In genomic region chr9:65580401-65581256, GRCm38 (mm10) we compare ENCODE assay signal across 8 mouse cellular contexts. TPM values are rescaled to one million over a fixed set of nuclear protein-coding genes. Genes with fewer than 3 reads are reported as not detected.
DNase-seq lines count a peak whose midpoint lies in the region; ATAC-seq and TF ChIP-seq lines count a peak whose summit lies in the region.

No protein-coding gene starts in this region.

- no peaks in the 10 kb centered on the region for H3K36me3 ChIP-seq in embryonic facial prominence, embryonic 13.5 days
- H3K36me3 ChIP-seq in limb, embryonic 15.5 days: no peaks in the 10 kb centered on the region
- no peaks in the 10 kb centered on the region for H3K36me3 ChIP-seq in midbrain, postnatal 0 days (ENCODE audit: insufficient read depth, low read length)

- H3K4me3 ChIP-seq in embryonic facial prominence, embryonic 13.5 days: peak overlapping the region; percentile 67
- peak overlapping the region; percentile 65 for H3K4me3 ChIP-seq in limb, embryonic 15.5 days
- peak overlapping the region; percentile 54 for H3K4me3 ChIP-seq in midbrain, postnatal 0 days (ENCODE audit: low read depth, low read length)

- H3K4me2 ChIP-seq in embryonic facial prominence, embryonic 13.5 days: peak overlapping the region; percentile 71
- peak overlapping the region; percentile 60 for H3K4me2 ChIP-seq in limb, embryonic 15.5 days
- peak overlapping the region; percentile 86 for H3K4me2 ChIP-seq in midbrain, postnatal 0 days (ENCODE audit: low read depth, low read length, poor library complexity, severe bottlenecking)

- no peaks in the 10 kb centered on the region for H3K9me3 ChIP-seq in embryonic facial prominence, embryonic 13.5 days
- no peaks in the 10 kb centered on the region for H3K9me3 ChIP-seq in limb, embryonic 15.5 days
- no peaks in the 10 kb centered on the region for H3K9me3 ChIP-seq in midbrain, postnatal 0 days (ENCODE audit: low read length)

- H3K4me1 ChIP-seq in embryonic facial prominence, embryonic 13.5 days: peaks cover 42% of the 10 kb centered on the region
- H3K4me1 ChIP-seq in limb, embryonic 15.5 days: peaks cover 40% of the 10 kb centered on the region
- peaks cover 2% of the 10 kb centered on the region; the same call in 1 of the 2 replicates for H3K4me1 ChIP-seq in midbrain, postnatal 0 days (ENCODE audit: insufficient read depth, low read length)

- WGBS in embryonic facial prominence, embryonic 13.5 days: 7% methylated on average over 26 of the region's 29 CpGs
- 6% methylated on average over 20 of the region's 29 CpGs for WGBS in limb, embryonic 15.5 days
- WGBS in midbrain, postnatal 0 days: 9% methylated on average over 18 of the region's 29 CpGs

- peak overlapping the region; percentile 82 for H3K27ac ChIP-seq in embryonic facial prominence, embryonic 13.5 days
- H3K27ac ChIP-seq in limb, embryonic 15.5 days: peak overlapping the region; percentile 80
- H3K27ac ChIP-seq in midbrain, postnatal 0 days (ENCODE audit: low read depth, low read length): peak overlapping the region; percentile 38; the same call in 1 of the 2 replicates

- ATAC-seq in embryonic facial prominence, embryonic 13.5 days (ENCODE audit: insufficient number of reproducible peaks, insufficient read depth, low FRiP score, low TSS enrichment, low read depth): peak; percentile 79
- peak; percentile 4; the same call in 1 of the 2 replicates for ATAC-seq in limb, embryonic 15.5 days (ENCODE audit: insufficient number of reproducible peaks, low FRiP score, low TSS enrichment, low read depth)
- peak; percentile 62 for ATAC-seq in midbrain, postnatal 0 days (ENCODE audit: low FRiP score)

- 0 out of 2 replicates have a peak overlapping the region, but pooled peaks have one; percentile 36 for H3K9ac ChIP-seq in embryonic facial prominence, embryonic 13.5 days
- H3K9ac ChIP-seq in limb, embryonic 15.5 days: no peak overlapping the region
- peak overlapping the region; percentile 55; the same call in 1 of the 2 replicates for H3K9ac ChIP-seq in midbrain, postnatal 0 days (replicated peaks; ENCODE audit: low read length, poor library complexity, severe bottlenecking)

- peak; percentile 98 for DNase-seq in 416B (ENCODE audit: low read depth)
- peak; percentile 76 for DNase-seq in adrenal gland, postnatal 25 days
- peak; percentile 93 to 94 for DNase-seq in heart, adult 18-20 months
- DNase-seq in kidney, adult 18-20 months: peak; percentile 85
- peak; percentile 92 for DNase-seq in midbrain, postnatal 0 days (ENCODE audit: low spot score)
- peak; percentile 91 to 95 for DNase-seq in spleen, postnatal 36 days (ENCODE audit: low spot score in 2 of 2)

- no peaks in the 10 kb centered on the region for H3K27me3 ChIP-seq in embryonic facial prominence, embryonic 13.5 days
- no peaks in the 10 kb centered on the region for H3K27me3 ChIP-seq in limb, embryonic 15.5 days
- no peaks in the 10 kb centered on the region for H3K27me3 ChIP-seq in midbrain, postnatal 0 days (ENCODE audit: insufficient read depth, low read length)

- peak; percentile 97 for TF ChIP-seq CTCF in midbrain, postnatal 0 days (IDR thresholded peaks at IDR 0.05)

RNA-seq across cellular contexts. Expression of gene Plekho2, which starts 0.8 kb away (rescaled TPM):
- 58.2 and 64.5 TPM in 2 replicates for total RNA-seq in adrenal gland, postnatal 25 days (2021)
- 12.6 TPM in 2 replicates for polyA plus RNA-seq in embryonic facial prominence, embryonic 13.5 days (2015; fragmentation: Nextera tagmentation; extraction: Ambion mirVana)
- total RNA-seq in heart, adult 18-20 months (2021): 1 to 10 TPM; 8.8 to 9.3 TPM
- 18.6 and 19.7 TPM in 2 replicates for polyA plus RNA-seq in limb, embryonic 15.5 days (2015; fragmentation: Nextera tagmentation; extraction: Ambion mirVana)
- total RNA-seq in midbrain, postnatal 0 days (2014; rRNA removed): 7.5 and 9.0 TPM in 2 replicates
- 3.1 and 3.8 TPM in 2 replicates for polyA plus RNA-seq in midbrain, postnatal 0 days (2015; fragmentation: Nextera tagmentation; extraction: Ambion mirVana)

RNA-seq across cellular contexts. Expression of gene Pif1, which starts 6.3 kb away (rescaled TPM):
- total RNA-seq in adrenal gland, postnatal 25 days (2021): 1.1 and 1.6 TPM in 2 replicates
- polyA plus RNA-seq in embryonic facial prominence, embryonic 13.5 days (2015; fragmentation: Nextera tagmentation; extraction: Ambion mirVana): 15.4 and 18.4 TPM in 2 replicates
- not detected for total RNA-seq in heart, adult 18-20 months (2021)
- polyA plus RNA-seq in limb, embryonic 15.5 days (2015; fragmentation: Nextera tagmentation; extraction: Ambion mirVana): 8.9 and 9.6 TPM in 2 replicates
- 0.99 and 2.2 TPM in 2 replicates for total RNA-seq in midbrain, postnatal 0 days (2014; rRNA removed)
- 0.33 and 0.77 TPM in 2 replicates for polyA plus RNA-seq in midbrain, postnatal 0 days (2015; fragmentation: Nextera tagmentation; extraction: Ambion mirVana)

RNA-seq across cellular contexts. Expression of gene Rbpms2, which starts 48.8 kb away (rescaled TPM):
- 51.5 and 63.3 TPM in 2 replicates for total RNA-seq in adrenal gland, postnatal 25 days (2021)
- polyA plus RNA-seq in embryonic facial prominence, embryonic 13.5 days (2015; fragmentation: Nextera tagmentation; extraction: Ambion mirVana): 10.5 and 11.9 TPM in 2 replicates
- 10 to 100 TPM; 29.7 to 30.8 TPM for total RNA-seq in heart, adult 18-20 months (2021)
- 7.9 and 9.5 TPM in 2 replicates for polyA plus RNA-seq in limb, embryonic 15.5 days (2015; fragmentation: Nextera tagmentation; extraction: Ambion mirVana)
- total RNA-seq in midbrain, postnatal 0 days (2014; rRNA removed): 3.1 and 5.8 TPM in 2 replicates
- 3.4 and 3.7 TPM in 2 replicates for polyA plus RNA-seq in midbrain, postnatal 0 days (2015; fragmentation: Nextera tagmentation; extraction: Ambion mirVana)

Comparison
In these comparisons a context has a peak if more than half of its experiments do, and no peak if none do; other contexts are left out.
1. Peak in every context shown above with its lines: DNase-seq, ATAC-seq, H3K4me3 ChIP-seq and H3K27ac ChIP-seq.
2. ATAC-seq: peak in every context shown above with its lines; median percentile 79 in embryonic facial prominence, embryonic 13.5 days; 62 in midbrain, postnatal 0 days; 4 in limb, embryonic 15.5 days.